Mouse (Mus musculus): ENCODE data around the gene Emsy. TPM values are rescaled to one million over a fixed set of nuclear protein-coding genes. Genes with fewer than 3 reads are reported as not detected.
A peak's percentile ranks its signal among the peaks of the same experiment; 100 is the strongest.

The Emsy gene
- polyA plus RNA-seq, 1 experiment from 2014 or later, result 41.9 TPM

DNA sequence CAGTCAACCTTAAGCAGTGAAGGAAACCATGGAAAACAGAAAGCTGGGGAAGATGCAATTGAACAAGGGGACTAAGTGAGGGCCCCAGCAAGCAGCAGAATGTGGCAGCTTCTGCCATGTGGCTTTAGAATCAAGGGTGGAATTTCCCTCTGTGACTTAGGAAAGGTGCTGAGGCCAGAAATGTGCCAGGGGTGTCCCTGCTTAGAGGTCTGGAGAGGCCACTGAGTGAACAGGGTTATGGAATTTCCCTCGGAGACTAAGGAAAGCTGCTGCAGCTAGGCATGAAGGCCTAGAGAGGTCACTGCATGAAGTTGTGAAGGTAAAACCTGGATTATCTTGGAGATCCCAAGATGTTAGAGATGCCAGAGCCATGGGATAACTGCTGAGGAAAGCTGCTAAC, 33.5 kb upstream of the Emsy start:
- Histone ChIP-seq H3K4me2 (replicated peaks) (no peak overlapping the region), H3K27ac (no peak overlapping the region), H3K9me3 (replicated peaks) (no peaks in the 10 kb centered on the region), H3K27me3 (no peaks in the 10 kb centered on the region), H3K9ac (no peak overlapping the region), H3K4me3 (no peak overlapping the region), H3K36me3 (no peaks in the 10 kb centered on the region), H3K4me1 (peaks cover 9% of the 10 kb centered on the region; the same call in 1 of the 2 replicates)
- no peak for ATAC-seq (ENCODE audit: low FRiP score)
- WGBS, result 87% methylated on average over 1 of the region's 1 CpGs

DNA sequence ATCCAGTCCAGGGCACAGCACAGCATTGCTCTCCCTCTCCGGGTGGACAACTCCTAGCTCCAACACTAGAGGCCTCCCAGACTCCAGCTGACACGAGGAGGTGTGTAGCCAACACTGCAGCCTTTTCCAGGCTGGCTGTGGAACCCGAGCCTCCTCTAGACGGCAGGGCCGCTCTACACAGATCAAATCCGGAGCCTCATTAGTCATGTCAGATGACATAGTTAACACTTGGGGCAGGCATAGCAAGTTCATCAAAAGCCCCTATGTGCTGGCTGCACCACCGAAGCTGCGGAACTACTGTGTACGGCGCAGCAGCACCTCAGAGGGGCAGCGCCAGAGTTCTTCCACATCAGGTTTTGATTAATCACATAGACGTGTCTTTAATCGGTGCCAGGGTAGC, 29.3 kb upstream of the Emsy start:
- Histone ChIP-seq H3K9ac (no peak overlapping the region), H3K4me1 (peaks cover 4% of the 10 kb centered on the region; the same call in 1 of the 2 replicates), H3K9me3 (replicated peaks) (no peaks in the 10 kb centered on the region), H3K27me3 (peaks cover 4% of the 10 kb centered on the region; the same call in 1 of the 2 replicates), H3K27ac (no peak overlapping the region), H3K4me3 (no peak overlapping the region), H3K36me3 (no peaks in the 10 kb centered on the region), H3K4me2 (replicated peaks) (no peak overlapping the region)
- 52% methylated on average over 13 of the region's 13 CpGs for WGBS
- ATAC-seq (ENCODE audit: low FRiP score), result 0 out of 2 replicates have a peak, but pooled peaks have one; percentile 43

DNA sequence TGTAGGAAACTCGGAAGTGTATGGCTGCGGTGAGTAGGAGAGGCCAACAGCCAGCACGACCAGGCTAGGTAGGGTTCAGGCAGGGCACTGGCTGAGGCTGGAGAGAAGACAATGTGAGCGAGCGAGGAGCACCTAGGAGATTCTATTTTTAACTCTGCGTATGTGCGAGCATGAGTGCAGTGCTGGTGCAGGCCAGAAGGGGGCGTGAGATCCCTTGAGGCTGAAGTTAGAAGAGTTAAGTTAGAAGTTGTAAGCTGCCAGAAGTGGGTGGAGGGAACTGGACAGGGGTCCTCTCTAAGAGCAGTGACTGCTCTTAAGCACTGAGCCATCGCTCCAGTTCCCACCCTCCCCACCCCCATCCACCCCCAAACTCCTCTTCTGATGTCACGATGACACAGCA, 26.2 kb upstream of the Emsy start:
- no peak for ATAC-seq (ENCODE audit: low FRiP score)
- WGBS, result 90% methylated on average over 10 of the region's 10 CpGs
- H3K4me2 ChIP-seq (replicated peaks), result no peak overlapping the region
- no peak overlapping the region for H3K9ac ChIP-seq
- H3K27me3 ChIP-seq, result peaks cover 4% of the 10 kb centered on the region; the same call in 1 of the 2 replicates
- H3K27ac ChIP-seq, result no peak overlapping the region
- peaks cover 10% of the 10 kb centered on the region; the same call in 1 of the 2 replicates for H3K4me1 ChIP-seq
- H3K4me3 ChIP-seq, result no peak overlapping the region
- no peaks in the 10 kb centered on the region for H3K9me3 ChIP-seq (replicated peaks)
- H3K36me3 ChIP-seq, result no peaks in the 10 kb centered on the region

DNA sequence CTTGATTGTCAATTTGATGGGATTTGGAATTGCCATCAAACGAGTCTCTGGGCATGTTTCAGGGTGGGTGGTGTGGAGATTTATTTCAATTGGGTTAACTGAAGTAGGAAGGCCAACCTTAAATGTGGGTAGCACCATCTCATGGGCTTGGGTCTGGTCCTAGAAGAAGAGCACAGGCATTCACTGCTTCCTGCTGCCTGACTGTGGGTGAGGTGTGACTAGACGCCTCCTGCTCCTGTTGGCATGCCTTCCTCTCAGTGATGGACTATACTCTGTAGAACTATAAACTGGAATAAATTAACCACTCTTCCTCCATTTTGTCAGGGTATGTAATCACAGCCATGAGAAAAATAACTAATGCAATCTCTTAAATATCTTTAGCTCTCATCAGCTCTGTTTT, 24.1 kb upstream of the Emsy start:
- no peaks in the 10 kb centered on the region for H3K36me3 ChIP-seq
- peaks cover 6% of the 10 kb centered on the region; the same call in 1 of the 2 replicates for H3K4me1 ChIP-seq
- no peak for ATAC-seq (ENCODE audit: low FRiP score)
- H3K9ac ChIP-seq, result no peak overlapping the region
- H3K4me2 ChIP-seq (replicated peaks), result no peak overlapping the region
- no peaks in the 10 kb centered on the region for H3K9me3 ChIP-seq (replicated peaks)
- no peak overlapping the region for H3K27ac ChIP-seq
- H3K4me3 ChIP-seq, result no peak overlapping the region
- H3K27me3 ChIP-seq, result peaks cover 4% of the 10 kb centered on the region; the same call in 1 of the 2 replicates
- whole genome bisulfite sequencing, result 64% methylated on average over 2 of the region's 2 CpGs

DNA sequence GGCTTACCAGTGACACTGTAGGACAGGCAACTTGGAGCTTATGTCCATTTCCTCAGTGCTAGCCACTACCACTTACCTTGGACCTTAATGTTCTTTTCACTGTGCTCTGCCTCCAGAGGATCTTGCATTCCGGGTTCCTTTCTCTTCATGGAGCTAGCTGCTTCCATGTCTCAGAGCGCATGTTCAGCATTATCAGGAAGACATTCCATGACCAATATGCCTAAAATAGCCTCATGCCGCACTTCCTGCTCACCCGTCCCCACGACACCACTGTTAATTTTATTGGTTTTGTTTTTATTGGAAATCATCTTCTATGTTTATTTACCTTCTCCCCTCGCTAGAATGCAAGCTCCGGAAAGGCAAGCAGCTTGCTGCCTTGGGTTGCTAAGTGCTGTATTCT, 21.9 kb upstream of the Emsy start:
- Histone ChIP-seq H3K9ac (no peak overlapping the region), H3K27ac (no peak overlapping the region), H3K4me3 (no peak overlapping the region), H3K36me3 (no peaks in the 10 kb centered on the region), H3K4me1 (0 out of 2 replicates have a peak, but pooled peaks cover 6% of the 10 kb centered on the region), H3K9me3 (replicated peaks) (no peaks in the 10 kb centered on the region), H3K4me2 (replicated peaks) (no peak overlapping the region), H3K27me3 (0 out of 2 replicates have a peak, but pooled peaks cover 4% of the 10 kb centered on the region)
- ATAC-seq (ENCODE audit: low FRiP score), result no peak
- WGBS, result 61% methylated on average over 7 of the region's 7 CpGs

DNA sequence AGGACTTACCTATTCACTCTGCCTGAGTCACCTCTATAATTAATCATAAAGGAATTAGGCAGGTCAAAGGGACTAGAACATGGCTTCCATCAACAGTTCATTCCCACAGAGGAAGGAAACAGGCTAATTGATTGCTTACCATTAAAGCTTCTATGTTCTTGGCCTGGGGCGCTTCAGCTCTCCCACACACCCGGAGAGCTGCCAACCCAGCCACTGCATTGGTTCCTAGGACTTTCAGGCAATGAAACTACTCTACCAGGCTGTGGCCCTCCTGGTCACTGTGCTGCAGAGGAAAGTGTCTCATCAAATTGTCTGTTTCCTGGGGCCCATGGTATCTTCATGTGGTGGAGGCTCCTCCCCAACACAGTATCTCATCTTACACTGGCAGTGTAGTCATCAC, 20.9 kb upstream of the Emsy start:
- 88% methylated on average over 2 of the region's 2 CpGs for WGBS
- Histone ChIP-seq H3K27ac (no peak overlapping the region), H3K9me3 (replicated peaks) (no peaks in the 10 kb centered on the region), H3K9ac (no peak overlapping the region), H3K4me1 (peaks cover 8% of the 10 kb centered on the region; the same call in 1 of the 2 replicates), H3K4me2 (replicated peaks) (no peak overlapping the region), H3K36me3 (no peaks in the 10 kb centered on the region), H3K27me3 (0 out of 2 replicates have a peak, but pooled peaks cover 4% of the 10 kb centered on the region), H3K4me3 (no peak overlapping the region)
- ATAC-seq (ENCODE audit: low FRiP score), result no peak

DNA sequence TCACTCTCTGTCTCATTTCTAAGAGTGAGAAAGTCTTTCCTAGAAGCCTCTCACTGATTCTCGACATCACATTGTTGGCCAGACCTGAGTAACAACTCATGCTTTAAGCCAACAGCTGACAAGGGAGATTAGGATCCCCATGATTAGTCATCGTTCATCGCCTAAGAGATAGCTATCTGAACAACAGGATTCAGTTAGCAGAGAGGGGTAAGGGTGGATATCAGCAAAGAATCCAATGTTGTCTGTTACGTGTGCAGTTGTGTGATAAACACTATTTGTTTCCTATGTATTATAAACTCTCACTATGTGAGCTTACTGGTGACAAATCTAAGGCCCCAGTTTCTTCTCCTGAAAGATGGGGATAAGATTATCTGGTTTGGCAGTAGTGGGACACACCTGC, 17.8 kb upstream of the Emsy start:
- H3K4me3 ChIP-seq, result no peak overlapping the region
- no peak overlapping the region for H3K27ac ChIP-seq
- WGBS, result 85% methylated on average over 4 of the region's 4 CpGs
- no peaks in the 10 kb centered on the region for H3K36me3 ChIP-seq
- H3K4me1 ChIP-seq, result peaks cover 18% of the 10 kb centered on the region
- 0 out of 2 replicates have a peak, but pooled peaks cover 4% of the 10 kb centered on the region for H3K27me3 ChIP-seq
- no peak overlapping the region for H3K4me2 ChIP-seq (replicated peaks)
- H3K9ac ChIP-seq, result no peak overlapping the region
- H3K9me3 ChIP-seq (replicated peaks), result no peaks in the 10 kb centered on the region
- no peak for ATAC-seq (ENCODE audit: low FRiP score)

DNA sequence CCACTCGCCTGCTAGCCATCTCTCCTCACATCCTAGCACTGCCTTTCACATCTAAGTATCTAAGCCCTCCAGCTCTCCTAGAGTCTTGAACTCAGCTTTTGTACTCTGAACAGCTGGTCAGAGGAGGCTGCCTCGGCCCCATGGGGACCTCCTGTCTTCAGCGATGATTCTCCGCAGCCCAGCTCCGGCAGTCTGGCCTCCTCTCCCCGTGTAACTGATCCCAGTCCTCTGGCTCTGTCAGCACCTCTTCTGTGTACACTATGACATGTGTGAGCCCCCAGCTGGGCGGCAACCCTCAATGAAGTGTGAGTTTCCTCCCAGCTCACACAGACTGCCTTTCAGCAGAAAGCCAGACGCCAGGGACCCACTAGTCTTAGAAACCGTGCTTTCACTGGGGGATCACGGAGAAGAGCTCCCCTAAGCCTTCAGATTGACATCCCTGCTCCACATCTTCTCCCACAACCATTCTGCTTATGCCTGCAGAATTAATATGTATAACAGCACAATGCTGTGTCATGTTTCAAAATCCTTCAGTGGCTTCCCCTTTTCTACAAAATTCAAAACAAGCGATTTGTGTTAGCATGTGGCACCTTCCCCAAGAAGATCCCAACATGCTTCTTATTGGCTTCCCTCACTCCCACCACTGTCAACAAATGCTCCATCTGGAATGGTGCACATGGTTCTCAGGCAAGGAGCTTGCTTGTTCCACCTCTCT, 15.8 kb upstream of the Emsy start:
- H3K4me3 ChIP-seq, result no peak overlapping the region
- no peak for ATAC-seq (ENCODE audit: low FRiP score)

DNA sequence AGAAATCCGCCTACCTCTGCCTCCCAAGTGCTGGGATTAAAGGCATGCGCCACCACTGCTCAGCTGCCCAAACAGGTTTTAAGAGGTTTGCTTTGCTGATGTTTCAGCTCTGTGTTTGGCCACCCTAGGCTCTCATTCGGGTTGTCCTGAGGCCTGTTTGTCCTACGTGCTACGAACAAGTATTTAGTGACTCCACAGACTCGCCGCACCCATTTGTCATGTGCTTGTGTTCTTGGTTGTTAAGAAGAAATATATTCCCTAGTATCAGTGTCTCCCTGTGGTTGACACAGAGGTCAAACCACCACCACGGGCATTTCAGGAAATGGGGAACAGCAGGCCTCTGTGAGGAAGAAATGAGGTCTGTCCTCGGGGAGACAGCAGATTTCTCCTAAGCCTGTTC, 14.8 kb upstream of the Emsy start:
- Histone ChIP-seq H3K9me3 (replicated peaks) (no peaks in the 10 kb centered on the region), H3K4me3 (no peak overlapping the region), H3K27ac (no peak overlapping the region), H3K4me1 (peaks cover 15% of the 10 kb centered on the region), H3K9ac (no peak overlapping the region), H3K36me3 (no peaks in the 10 kb centered on the region), H3K27me3 (0 out of 2 replicates have a peak, but pooled peaks cover 4% of the 10 kb centered on the region), H3K4me2 (replicated peaks) (no peak overlapping the region)
- 67% methylated on average over 9 of the region's 9 CpGs for WGBS
- no peak for ATAC-seq (ENCODE audit: low FRiP score)

More for the DNA sequence above, 15.8 kb upstream of the Emsy start:
- no peak overlapping the region for H3K4me2 ChIP-seq (replicated peaks)
- WGBS, result 45% methylated on average over 11 of the region's 11 CpGs
- no peak overlapping the region for H3K9ac ChIP-seq
- H3K27ac ChIP-seq, result no peak overlapping the region
- no peaks in the 10 kb centered on the region for H3K36me3 ChIP-seq
- no peaks in the 10 kb centered on the region for H3K9me3 ChIP-seq (replicated peaks)
- H3K4me1 ChIP-seq, result peaks cover 12% of the 10 kb centered on the region
- 0 out of 2 replicates have a peak, but pooled peaks cover 4% of the 10 kb centered on the region for H3K27me3 ChIP-seq

DNA sequence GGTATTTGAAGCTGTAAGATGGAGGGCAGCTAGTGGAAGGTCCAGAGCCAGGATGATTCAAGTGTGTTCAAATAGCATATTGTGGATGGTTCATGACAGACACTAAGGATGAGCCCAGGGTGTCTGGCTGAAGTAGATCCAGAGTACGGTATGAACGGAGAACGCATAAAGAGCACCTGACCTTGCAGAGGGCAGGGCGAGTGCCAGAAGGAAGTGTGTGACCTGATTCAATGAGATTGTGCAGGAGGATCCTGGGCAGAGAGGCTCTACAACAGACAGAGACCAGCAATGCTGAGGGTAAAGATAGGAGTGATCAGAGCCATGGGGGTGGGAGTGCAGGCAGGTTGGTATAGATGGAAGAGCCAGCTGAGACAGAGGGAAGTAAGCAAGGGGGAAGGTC, 14.2 kb upstream of the Emsy start:
- H3K4me3 ChIP-seq, result no peak overlapping the region
- H3K27ac ChIP-seq, result no peak overlapping the region
- 0 out of 2 replicates have a peak, but pooled peaks cover 4% of the 10 kb centered on the region for H3K27me3 ChIP-seq
- no peaks in the 10 kb centered on the region for H3K9me3 ChIP-seq (replicated peaks)
- no peak overlapping the region for H3K9ac ChIP-seq
- no peaks in the 10 kb centered on the region for H3K36me3 ChIP-seq
- 86% methylated on average over 4 of the region's 4 CpGs for WGBS
- no peak overlapping the region for H3K4me2 ChIP-seq (replicated peaks)
- ATAC-seq (ENCODE audit: low FRiP score), result no peak
- peaks cover 15% of the 10 kb centered on the region for H3K4me1 ChIP-seq

DNA sequence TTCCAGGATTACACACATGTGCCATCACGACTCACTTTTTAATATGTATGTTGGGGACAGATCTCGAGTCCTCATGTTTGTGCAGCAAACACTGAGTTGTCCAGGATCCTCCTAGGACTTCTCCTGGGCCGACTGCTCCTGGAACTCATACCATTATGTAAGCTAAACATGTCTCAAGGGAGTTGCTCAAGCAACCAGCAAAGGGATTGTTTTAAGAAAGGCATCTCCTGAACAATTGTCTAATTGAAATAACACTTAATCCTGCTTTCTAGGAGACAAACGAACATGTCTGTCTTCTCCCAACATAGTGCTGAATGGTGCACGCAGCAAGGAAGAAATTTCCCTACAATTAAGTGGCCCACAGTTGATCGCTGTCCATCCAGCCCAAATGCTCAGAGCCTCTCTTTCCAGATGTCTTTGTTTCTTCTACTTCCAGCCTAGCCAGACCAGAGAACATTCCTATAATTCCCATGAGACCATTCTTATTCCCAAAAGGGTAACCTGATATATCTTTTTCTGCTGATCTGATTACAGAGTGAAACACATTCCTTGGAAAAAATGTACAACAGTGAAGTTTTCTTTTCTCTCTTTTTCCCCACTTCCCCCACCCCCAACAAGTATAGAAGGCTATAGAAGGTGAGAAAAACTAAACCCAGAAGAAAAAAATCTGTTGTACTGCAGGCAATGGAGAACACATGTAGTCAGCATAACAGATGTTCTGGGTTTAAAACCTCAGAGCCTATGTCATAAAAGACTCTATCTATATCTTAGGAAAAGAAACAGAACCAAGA, 11.6 kb upstream of the Emsy start:
- Histone ChIP-seq H3K9ac (no peak overlapping the region), H3K4me1 (peaks cover 15% of the 10 kb centered on the region), H3K36me3 (no peaks in the 10 kb centered on the region), H3K9me3 (replicated peaks) (no peaks in the 10 kb centered on the region), H3K27me3 (no peaks in the 10 kb centered on the region), H3K27ac (no peak overlapping the region), H3K4me2 (replicated peaks) (no peak overlapping the region), H3K4me3 (no peak overlapping the region)
- WGBS, result 62% methylated on average over 6 of the region's 6 CpGs
- ATAC-seq (ENCODE audit: low FRiP score), result no peak

DNA sequence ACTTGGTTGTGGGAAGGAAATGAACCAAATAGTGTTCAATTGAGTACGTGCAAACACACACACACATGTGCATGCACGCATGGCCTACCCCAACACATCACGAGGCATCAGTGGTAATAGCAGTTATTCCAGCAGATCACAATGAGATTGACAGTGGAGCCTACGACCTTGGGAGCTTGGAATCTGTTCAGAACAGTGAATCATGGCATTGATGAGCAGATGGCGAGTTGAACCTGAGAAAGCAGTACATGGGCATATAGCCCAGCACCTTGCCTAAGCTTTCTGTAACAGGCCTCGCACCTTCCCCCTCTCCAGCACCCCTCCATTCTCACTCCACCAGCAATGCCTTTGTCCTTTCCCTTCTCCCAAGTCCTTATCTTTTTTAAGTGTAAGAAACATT, 9.1 kb upstream of the Emsy start:
- Histone ChIP-seq H3K27me3 (no peaks in the 10 kb centered on the region), H3K4me2 (replicated peaks) (no peak overlapping the region), H3K4me1 (peaks cover 3% of the 10 kb centered on the region; the same call in 1 of the 2 replicates), H3K9ac (no peak overlapping the region), H3K27ac (no peak overlapping the region), H3K9me3 (replicated peaks) (no peaks in the 10 kb centered on the region), H3K36me3 (no peaks in the 10 kb centered on the region), H3K4me3 (no peak overlapping the region)
- ATAC-seq (ENCODE audit: low FRiP score), result no peak
- 85% methylated on average over 6 of the region's 6 CpGs for WGBS
